Mouse (Mus musculus): Measurements from ENCODE around the gene Kap. TPM values are rescaled to one million over a fixed set of nuclear protein-coding genes. Genes with fewer than 3 reads are reported as not detected.

The Kap gene
- polyA plus RNA-seq (2014; fragmentation: Illumina TruSeq; extraction: RNeasy Lipid Tissue Mini Kit (QIAGEN cat#74804); ENCODE audit: low read depth, low replicate concordance), result 83,475 TPM

GRCm38 (mm10) chr6:133853526-133853925, at the start of gene Kap:
Kap (minus strand) TSS chr6:133853762.

Other genes starting within 250 kb of the Kap start
- gene Etv6, start 181.9 kb upstream of the Kap start, polyA plus RNA-seq (2014; fragmentation: Illumina TruSeq; extraction: RNeasy Lipid Tissue Mini Kit (QIAGEN cat#74804); ENCODE audit: low read depth, low replicate concordance), result 20.2 TPM

Data from kidney, adult 10 weeks (tissue).